Mouse (Mus musculus): ENCODE results near the gene Dgkb. TPM values are rescaled to one million over a fixed set of nuclear protein-coding genes. Genes with fewer than 3 reads are reported as not detected.

The Dgkb gene
- total RNA-seq, 2 experiments from 2014 or later: 0.79 to 1.1 TPM

DNA sequence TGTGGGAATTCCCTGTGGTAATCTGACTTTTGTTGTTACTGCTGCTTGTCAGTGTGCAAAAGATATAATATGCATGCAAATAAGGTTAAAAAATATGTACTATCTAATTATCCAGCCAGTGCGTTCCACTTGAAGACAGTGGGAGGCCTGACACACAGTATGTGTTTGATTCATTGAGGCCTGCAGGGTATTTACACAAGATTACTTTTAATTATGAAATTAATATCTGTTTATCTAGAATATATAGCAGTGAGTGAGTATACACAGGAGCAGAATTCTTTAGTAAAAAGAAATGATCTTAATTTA is 618.6 kb downstream of the Dgkb start:
- H3K27ac ChIP-seq: no peak overlapping the region

GRCm38 (mm10) chr12:38450323-38451087 is 633.0 kb downstream of the Dgkb start:
- H3K27ac ChIP-seq: no peak overlapping the region
- intact Hi-C loops (cut with DNase I): no loop called here
- DNase-seq: no peak
- H3K4me3 ChIP-seq: no peak overlapping the region
- TF ChIP-seq CTCF (IDR thresholded peaks at IDR 0.05): no peak

More for the DNA sequence above, 618.6 kb downstream of the Dgkb start:
- no peak for TF ChIP-seq CTCF (IDR thresholded peaks at IDR 0.05)
- intact Hi-C loops (cut with DNase I): no loop called here
- no peak overlapping the region for H3K4me3 ChIP-seq
- no peak for DNase-seq

DNA sequence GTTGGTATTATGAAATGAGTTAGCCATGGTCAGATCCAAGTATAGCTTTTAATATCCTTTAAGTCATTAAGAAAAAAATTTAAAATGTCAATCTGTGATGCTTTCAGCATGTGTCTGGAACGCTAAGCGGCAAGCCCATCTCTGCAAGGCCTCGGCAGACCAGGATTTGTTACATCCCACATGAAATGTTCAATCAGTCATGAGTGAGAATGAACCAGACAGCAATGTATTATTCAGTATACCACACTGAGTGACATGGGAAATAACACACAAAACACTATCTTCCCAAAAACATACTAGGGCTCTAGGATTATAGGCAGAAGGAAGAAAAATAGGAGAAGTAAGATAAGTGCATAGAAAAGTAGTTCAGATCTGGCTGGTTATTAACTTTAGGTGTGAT is 634.2 kb downstream of the Dgkb start:
- intact Hi-C loops (cut with DNase I): no loop called here
- Histone ChIP-seq H3K4me3 (no peak overlapping the region), H3K27ac (no peak overlapping the region)
- no peak for TF ChIP-seq CTCF (IDR thresholded peaks at IDR 0.05)
- no peak for DNase-seq

DNA sequence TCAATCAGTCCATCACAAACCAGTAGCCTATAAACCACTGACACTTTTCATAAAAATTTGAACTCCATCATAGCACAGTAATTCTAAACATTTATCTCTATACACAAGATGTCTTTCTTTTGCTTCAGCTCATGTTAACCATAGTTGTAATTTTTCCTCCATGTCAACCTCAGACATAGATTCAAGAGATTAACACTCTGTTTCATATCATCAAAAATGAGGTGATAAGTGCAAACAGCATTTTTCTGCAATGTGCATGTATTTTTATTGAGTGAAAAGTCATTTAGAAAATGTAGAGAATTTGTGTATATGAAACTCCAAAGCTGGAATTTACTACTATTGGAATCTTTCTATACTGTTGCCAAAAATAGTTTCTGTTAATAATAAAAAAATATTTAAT is 650.7 kb downstream of the Dgkb start:
- DNase-seq: no peak
- TF ChIP-seq CTCF (IDR thresholded peaks at IDR 0.05): no peak
- H3K4me3 ChIP-seq: no peak overlapping the region
- no peak overlapping the region for H3K27ac ChIP-seq
- intact Hi-C loops (cut with DNase I): no loop called here

- TF ChIP-seq CTCF (IDR thresholded peaks at IDR 0.05): no peak
- DNase-seq: no peak
- no peak overlapping the region for H3K4me3 ChIP-seq
- no peak overlapping the region for H3K27ac ChIP-seq
- intact Hi-C loops (cut with DNase I): no loop called here
Observed at GRCm38 (mm10) chr12:38468605-38469004, 651.1 kb downstream of the Dgkb start.

- no peak for TF ChIP-seq CTCF (IDR thresholded peaks at IDR 0.05)
- no peak for DNase-seq
- Histone ChIP-seq H3K27ac (no peak overlapping the region), H3K4me3 (no peak overlapping the region)
- intact Hi-C loops (cut with DNase I): no loop called here
Observed at GRCm38 (mm10) chr12:38497229-38497628, 679.7 kb downstream of the Dgkb start.

GRCm38 (mm10) chr12:38500931-38501330 is 683.4 kb downstream of the Dgkb start:
- H3K27ac ChIP-seq: no peak overlapping the region
- H3K4me3 ChIP-seq: no peak overlapping the region
- DNase-seq: no peak
- no peak for TF ChIP-seq CTCF (IDR thresholded peaks at IDR 0.05)
- intact Hi-C loops (cut with DNase I): no loop called here

- Histone ChIP-seq H3K4me3 (no peak overlapping the region), H3K27ac (no peak overlapping the region)
- no peak for TF ChIP-seq CTCF (IDR thresholded peaks at IDR 0.05)
- intact Hi-C loops (cut with DNase I): no loop called here
- no peak for DNase-seq
Observed at GRCm38 (mm10) chr12:38508195-38508594, 690.7 kb downstream of the Dgkb start.

- H3K4me3 ChIP-seq: no peak overlapping the region
- TF ChIP-seq CTCF (IDR thresholded peaks at IDR 0.05): no peak
- DNase-seq: no peak
- intact Hi-C loops (cut with DNase I): no loop called here
- H3K27ac ChIP-seq: no peak overlapping the region
Observed at GRCm38 (mm10) chr12:38545431-38545830, 727.9 kb downstream of the Dgkb start.

DNA sequence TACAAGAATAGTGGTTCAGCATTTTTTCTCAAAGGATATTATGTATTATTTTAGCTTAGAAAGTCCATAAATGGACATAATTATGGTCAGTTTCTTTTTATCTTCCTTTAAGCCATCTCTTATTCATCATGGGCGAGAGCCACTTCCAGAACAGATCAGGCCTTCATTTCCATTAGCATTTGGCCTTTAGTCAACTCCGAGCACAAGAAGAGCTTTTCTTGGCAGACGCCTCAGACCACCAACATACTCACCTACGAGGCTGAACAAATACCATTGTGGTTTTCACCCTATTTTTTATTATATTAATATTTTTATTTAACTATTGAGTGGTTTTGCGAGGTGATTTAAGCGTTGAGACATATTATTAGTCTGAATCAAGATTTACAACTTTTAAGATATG is 759.6 kb downstream of the Dgkb start:
- H3K27ac ChIP-seq: no peak overlapping the region
- no peak for TF ChIP-seq CTCF (IDR thresholded peaks at IDR 0.05)
- no peak overlapping the region for H3K4me3 ChIP-seq
- intact Hi-C loops (cut with DNase I): no loop called here
- DNase-seq: no peak

DNA sequence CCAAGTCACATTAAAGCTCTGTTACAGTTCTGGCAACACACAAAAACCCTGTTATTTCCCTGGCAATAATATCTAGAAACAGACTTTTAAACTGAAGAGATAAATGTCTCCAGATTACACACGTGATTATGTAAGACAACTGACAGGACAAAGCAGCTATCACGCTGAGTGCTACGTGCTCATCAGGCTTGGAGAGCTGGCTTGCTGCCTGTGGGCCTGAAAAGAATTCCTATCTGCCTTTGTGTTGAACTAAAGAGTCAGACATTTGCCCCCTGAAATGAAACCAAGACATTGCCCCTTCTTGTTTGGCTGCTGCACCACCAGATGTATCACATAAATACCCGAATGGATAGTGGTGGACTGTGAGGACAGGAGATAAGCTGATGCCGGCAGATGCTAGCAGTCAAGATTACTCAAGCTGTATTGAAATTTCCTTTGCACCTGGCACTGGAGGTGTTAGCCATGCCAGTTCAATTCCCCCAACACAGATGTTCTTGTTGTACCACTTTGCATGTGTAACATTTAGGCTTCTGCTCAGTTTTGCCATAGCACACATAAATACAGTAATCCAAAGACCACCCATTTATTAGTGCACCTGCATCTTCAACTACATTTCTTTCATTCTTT is 761.8 kb downstream of the Dgkb start:
- no peak for DNase-seq
- intact Hi-C loops (cut with DNase I): no loop called here

GRCm38 (mm10) chr12:38586368-38586865 is 768.9 kb downstream of the Dgkb start:
- TF ChIP-seq CTCF (IDR thresholded peaks at IDR 0.05): no peak
- no peak for DNase-seq
- Histone ChIP-seq H3K27ac (no peak overlapping the region), H3K4me3 (no peak overlapping the region)
- intact Hi-C loops (cut with DNase I): no loop called here

More for the DNA sequence above, 761.8 kb downstream of the Dgkb start:
- Histone ChIP-seq H3K4me3 (no peak overlapping the region), H3K27ac (no peak overlapping the region)
- TF ChIP-seq CTCF (IDR thresholded peaks at IDR 0.05): no peak

DNA sequence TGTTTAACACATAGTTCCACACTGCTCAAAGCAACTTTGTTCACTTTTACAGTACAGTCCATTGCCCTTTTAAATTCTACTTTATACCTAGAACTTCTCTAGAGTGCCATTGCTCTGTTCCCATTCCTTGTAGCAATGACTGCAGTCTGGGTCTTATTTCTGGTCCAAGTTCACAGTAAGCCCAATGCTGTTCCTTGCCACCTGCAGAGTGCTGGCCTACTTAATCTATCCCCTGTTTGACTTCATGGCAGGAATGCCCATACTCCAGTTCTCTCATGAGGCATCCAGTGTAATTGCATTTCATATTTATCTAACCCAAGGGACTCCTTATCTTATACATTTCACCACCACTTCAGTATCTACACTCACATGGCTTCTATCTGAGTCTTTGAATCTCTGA is 772.4 kb downstream of the Dgkb start:
- intact Hi-C loops (cut with DNase I): no loop called here
- Histone ChIP-seq H3K27ac (no peak overlapping the region), H3K4me3 (no peak overlapping the region)
- DNase-seq: no peak
- no peak for TF ChIP-seq CTCF (IDR thresholded peaks at IDR 0.05)

DNA sequence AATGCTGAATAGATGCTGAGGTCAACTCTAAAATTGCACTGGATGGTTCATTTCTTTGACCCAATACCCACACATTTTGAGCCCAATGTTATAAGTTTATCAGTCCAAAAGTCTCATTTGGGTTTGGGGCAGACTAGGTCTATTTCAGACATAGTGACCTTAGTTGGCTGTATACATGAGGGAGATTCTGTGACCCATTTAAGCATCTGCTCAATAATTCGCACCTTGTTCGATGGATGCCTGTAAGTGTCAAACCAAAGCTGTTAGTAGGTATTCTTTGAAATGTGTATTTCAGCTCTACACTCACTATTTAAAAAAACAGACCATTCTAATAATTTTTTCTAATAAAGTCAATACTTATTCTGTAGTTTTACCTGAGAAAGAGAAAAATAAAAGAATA is 776.1 kb downstream of the Dgkb start:
- Histone ChIP-seq H3K27ac (no peak overlapping the region), H3K4me3 (no peak overlapping the region)
- TF ChIP-seq CTCF (IDR thresholded peaks at IDR 0.05): no peak
- DNase-seq: no peak
- intact Hi-C loops (cut with DNase I): no loop called here

All from gastrocnemius, adult 2 months (tissue).